Mouse (Mus musculus) E14TG2a.4 (cell line): ENCODE results near the gene Sestd1.

ENCODE experiments used
- H3K27me3 ChIP-seq: 2 replicates; pipeline ENCODE4 v1.6.1; 2014; ENCODE audit warnings: low read length, control low read depth; ENCODE audit not compliant: insufficient read depth
- H3K36me3 ChIP-seq: 2 replicates; pipeline ENCODE4 v1.6.1; 2014; ENCODE audit warnings: low read length, control low read depth; ENCODE audit not compliant: insufficient read depth
- H3K4me1 ChIP-seq: replicated peaks from 2 replicates; pipeline ENCODE4 v1.6.1; 2014; ENCODE audit warnings: low read depth, low read length, control low read depth
- H3K4me3 ChIP-seq: replicated peaks from 2 replicates; pipeline ENCODE4 v1.5.1; 2014; ENCODE audit warnings: mild to moderate bottlenecking, low read length
- H3K9me3 ChIP-seq: 2 replicates; pipeline ENCODE4 v1.6.1; 2014; ENCODE audit warnings: low read length, control low read depth
- CTCF ChIP-seq: conservative IDR thresholded peaks from 2 replicates; pipeline ENCODE4 v1.5.1; 2014; ENCODE audit warnings: low read length
- NANOG ChIP-seq: IDR thresholded peaks from 2 replicates; pipeline ENCODE4 v1.6.1; 2014; ENCODE audit warnings: borderline replicate concordance, low read length, mixed read lengths
- POU5F1 ChIP-seq: IDR thresholded peaks from 2 replicates; pipeline ENCODE4 v1.6.1; 2014; ENCODE audit warnings: low read length, borderline replicate concordance

Sestd1 gene

GRCm38 (mm10) chr2:77154080-77154479 is 126.3 kb downstream of the Sestd1 start:
- Histone ChIP-seq H3K9me3 (no peaks in the 10 kb centered on the region), H3K4me3 (no peak overlapping the region), H3K27me3 (no peaks in the 10 kb centered on the region), H3K4me1 (peaks cover 14% of the 10 kb centered on the region), H3K36me3 (no peaks in the 10 kb centered on the region)
- TF ChIP-seq POU5F1, result no peak

- no peak for TF ChIP-seq POU5F1
- no peak for TF ChIP-seq NANOG
- no peak for TF ChIP-seq CTCF
- no peak overlapping the region for H3K4me3 ChIP-seq
- no peaks in the 10 kb centered on the region for H3K36me3 ChIP-seq
- H3K9me3 ChIP-seq, result 0 out of 2 replicates have a peak, but pooled peaks cover 4% of the 10 kb centered on the region
- H3K27me3 ChIP-seq, result no peaks in the 10 kb centered on the region
- H3K4me1 ChIP-seq, result peaks cover 40% of the 10 kb centered on the region
Measured at GRCm38 (mm10) chr2:77151255-77151654, 129.1 kb downstream of the Sestd1 start.

- peaks cover 45% of the 10 kb centered on the region for H3K4me1 ChIP-seq
- H3K36me3 ChIP-seq, result no peaks in the 10 kb centered on the region; the same call in 1 of the 2 replicates
- peaks cover 15% of the 10 kb centered on the region; the same call in 1 of the 2 replicates for H3K9me3 ChIP-seq
- H3K27me3 ChIP-seq, result no peaks in the 10 kb centered on the region
- H3K4me3 ChIP-seq, result no peak overlapping the region
- TF ChIP-seq NANOG (no peak), CTCF (no peak), POU5F1 (no peak)
Measured at GRCm38 (mm10) chr2:77149576-77149975, 130.8 kb downstream of the Sestd1 start.

- TF ChIP-seq POU5F1 (no peak), CTCF (no peak), NANOG (no peak)
- no peaks in the 10 kb centered on the region; the same call in 1 of the 2 replicates for H3K36me3 ChIP-seq
Measured at GRCm38 (mm10) chr2:77148215-77148614, 132.2 kb downstream of the Sestd1 start.

GRCm38 (mm10) chr2:77146968-77147367 is 133.4 kb downstream of the Sestd1 start:
- no peak overlapping the region for H3K4me3 ChIP-seq
- H3K9me3 ChIP-seq, result peaks cover 15% of the 10 kb centered on the region; the same call in 1 of the 2 replicates
- H3K4me1 ChIP-seq, result peaks cover 45% of the 10 kb centered on the region
- H3K27me3 ChIP-seq, result no peaks in the 10 kb centered on the region
- TF ChIP-seq NANOG (peak; percentile 48; the same call in 1 of the 2 replicates), CTCF (no peak)
- no peaks in the 10 kb centered on the region; the same call in 1 of the 2 replicates for H3K36me3 ChIP-seq

More at GRCm38 (mm10) chr2:77148215-77148614, 132.2 kb downstream of the Sestd1 start:
- H3K4me1 ChIP-seq, result peaks cover 45% of the 10 kb centered on the region
- H3K4me3 ChIP-seq, result no peak overlapping the region
- H3K27me3 ChIP-seq, result no peaks in the 10 kb centered on the region
- H3K9me3 ChIP-seq, result peaks cover 15% of the 10 kb centered on the region; the same call in 1 of the 2 replicates

- H3K36me3 ChIP-seq, result no peaks in the 10 kb centered on the region; the same call in 1 of the 2 replicates
- H3K4me3 ChIP-seq, result no peak overlapping the region
- peaks cover 45% of the 10 kb centered on the region for H3K4me1 ChIP-seq
Measured at GRCm38 (mm10) chr2:77146291-77146690, 134.1 kb downstream of the Sestd1 start.

GRCm38 (mm10) chr2:77143536-77143935 is 136.9 kb downstream of the Sestd1 start:
- Histone ChIP-seq H3K27me3 (no peaks in the 10 kb centered on the region), H3K36me3 (no peaks in the 10 kb centered on the region; the same call in 1 of the 2 replicates), H3K4me3 (no peak overlapping the region), H3K9me3 (peaks cover 15% of the 10 kb centered on the region; the same call in 1 of the 2 replicates), H3K4me1 (peaks cover 26% of the 10 kb centered on the region)
- TF ChIP-seq CTCF (no peak), POU5F1 (no peak), NANOG (no peak)

More at GRCm38 (mm10) chr2:77146291-77146690, 134.1 kb downstream of the Sestd1 start:
- Histone ChIP-seq H3K9me3 (peaks cover 15% of the 10 kb centered on the region; the same call in 1 of the 2 replicates), H3K27me3 (no peaks in the 10 kb centered on the region)
- TF ChIP-seq CTCF (no peak), NANOG (no peak), POU5F1 (no peak)

GRCm38 (mm10) chr2:77138879-77139278 is 141.5 kb downstream of the Sestd1 start:
- H3K36me3 ChIP-seq, result no peaks in the 10 kb centered on the region
- H3K4me1 ChIP-seq, result no peaks in the 10 kb centered on the region
- no peaks in the 10 kb centered on the region for H3K9me3 ChIP-seq
- no peak overlapping the region for H3K4me3 ChIP-seq
- H3K27me3 ChIP-seq, result no peaks in the 10 kb centered on the region
- TF ChIP-seq POU5F1 (no peak), CTCF (no peak), NANOG (no peak)

GRCm38 (mm10) chr2:77134906-77135305 is 145.5 kb downstream of the Sestd1 start:
- no peaks in the 10 kb centered on the region for H3K4me1 ChIP-seq
- no peak overlapping the region for H3K4me3 ChIP-seq
- TF ChIP-seq NANOG (no peak), CTCF (no peak), POU5F1 (no peak)
- H3K36me3 ChIP-seq, result no peaks in the 10 kb centered on the region
- no peaks in the 10 kb centered on the region; the same call in 1 of the 2 replicates for H3K27me3 ChIP-seq
- H3K9me3 ChIP-seq, result no peaks in the 10 kb centered on the region
